Mouse (Mus musculus) lung, postnatal 0 days (tissue): ENCODE results near the gene Clec10a.

Source experiments
- CTCF ChIP-seq: IDR thresholded peaks from 2 replicates; pipeline ENCODE4 v1.5.1; 2016; ENCODE audit warnings: antibody characterized with exemption, mild to moderate bottlenecking
- EP300 ChIP-seq: IDR thresholded peaks from 2 replicates; pipeline ENCODE4 v1.6.1; 2016; ENCODE audit warnings: antibody characterized with exemption, mild to moderate bottlenecking, control low read depth

DNA sequence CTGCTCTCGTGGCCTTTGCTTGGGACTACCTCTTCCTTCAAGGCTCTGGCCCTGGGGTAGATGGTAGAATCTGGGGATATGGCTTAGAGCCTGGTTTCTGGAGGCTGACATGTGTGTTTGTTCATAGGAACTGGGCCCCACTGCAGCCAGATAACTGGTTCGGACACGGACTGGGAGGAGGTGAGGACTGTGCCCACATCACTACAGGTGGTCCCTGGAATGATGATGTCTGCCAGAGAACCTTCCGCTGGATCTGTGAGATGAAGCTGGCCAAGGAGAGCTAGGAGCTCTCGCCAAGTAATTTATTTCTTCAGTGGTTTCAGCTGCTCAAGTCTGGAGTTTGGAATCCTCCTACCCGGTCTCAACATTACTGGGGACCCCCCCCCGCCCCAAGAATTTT is 14.3 kb downstream of the Clec10a start:
- TF ChIP-seq EP300 = no peak
- TF ChIP-seq CTCF = no peak
